Mouse (Mus musculus) retina, embryonic 14.5 days (tissue): ENCODE measurements around the gene Cct4.

ENCODE experiments used
- DNase-seq: peaks from one replicate; pipeline ENCODE4 v3.0.0-alpha.2; 2015; ENCODE audit warnings: low spot score

Gene Cct4

DNA sequence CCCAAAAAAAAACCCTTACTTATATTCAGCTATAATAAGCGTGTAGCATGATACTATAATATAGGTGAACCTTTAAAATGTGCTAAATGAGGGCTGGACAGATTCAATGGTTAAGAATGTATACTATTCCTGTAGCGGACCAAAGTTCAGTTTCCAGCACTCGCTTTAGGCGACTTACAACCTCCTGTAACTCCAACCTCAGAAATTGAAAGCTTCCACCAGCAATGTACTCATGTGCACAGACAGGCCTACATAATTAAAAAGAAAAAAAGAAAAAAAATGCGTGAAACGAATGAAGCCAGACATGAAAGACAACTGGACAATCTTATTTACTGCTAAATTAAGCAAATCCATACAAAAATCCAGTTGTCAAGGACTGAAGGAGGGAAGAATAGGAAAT, 7.5 kb upstream of the Cct4 start:
- DNase-seq = no peak

DNA sequence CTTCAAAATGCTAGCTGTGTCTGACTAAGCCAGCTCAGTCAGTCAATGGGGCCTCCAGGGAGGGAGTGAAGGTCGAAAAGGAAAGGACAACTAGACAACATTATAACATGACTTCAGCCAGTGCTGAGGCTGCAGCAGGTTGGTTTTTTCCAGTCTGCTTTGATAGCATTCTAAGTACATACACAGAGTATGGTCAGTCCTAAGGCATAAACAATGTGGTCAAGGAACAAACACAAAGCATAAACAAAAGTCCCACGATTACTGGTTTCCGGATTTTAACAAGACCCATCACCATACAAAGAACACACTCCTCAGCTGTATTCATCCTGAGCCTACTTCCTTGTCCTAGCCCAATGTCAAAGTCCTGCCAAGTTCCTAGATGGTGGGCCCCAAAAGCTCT, 4.8 kb upstream of the Cct4 start:
- no peak for DNase-seq

- peak; percentile 87 for DNase-seq
Measured at GRCm38 (mm10) chr11:22987357-22987756, 3.0 kb upstream of the Cct4 start.

DNA sequence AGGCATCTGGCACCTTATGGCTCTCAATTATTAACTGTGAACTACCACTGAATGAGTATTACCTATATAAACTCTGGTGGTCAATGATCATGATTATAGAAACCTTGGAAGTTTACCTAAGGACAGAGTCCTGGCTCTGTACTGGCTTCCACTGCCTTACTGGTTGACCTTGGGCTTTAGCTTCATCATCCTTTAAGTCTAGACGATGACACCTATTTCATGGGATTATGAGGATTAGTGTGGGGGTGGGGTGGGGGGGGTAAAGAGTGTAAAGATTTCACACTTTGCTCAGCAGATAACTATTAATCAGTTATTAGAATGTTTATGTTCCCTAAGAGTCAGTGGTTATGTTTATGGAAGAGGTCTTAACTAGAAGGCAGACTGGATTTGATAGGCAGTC, 533 bp upstream of the Cct4 start:
- no peak for DNase-seq

GRCm38 (mm10) chr11:22991218-22991835, 1.0 kb downstream of the Cct4 start:
- DNase-seq = no peak

GRCm38 (mm10) chr11:22994271-22994670, 4.0 kb downstream of the Cct4 start:
- no peak for DNase-seq

DNA sequence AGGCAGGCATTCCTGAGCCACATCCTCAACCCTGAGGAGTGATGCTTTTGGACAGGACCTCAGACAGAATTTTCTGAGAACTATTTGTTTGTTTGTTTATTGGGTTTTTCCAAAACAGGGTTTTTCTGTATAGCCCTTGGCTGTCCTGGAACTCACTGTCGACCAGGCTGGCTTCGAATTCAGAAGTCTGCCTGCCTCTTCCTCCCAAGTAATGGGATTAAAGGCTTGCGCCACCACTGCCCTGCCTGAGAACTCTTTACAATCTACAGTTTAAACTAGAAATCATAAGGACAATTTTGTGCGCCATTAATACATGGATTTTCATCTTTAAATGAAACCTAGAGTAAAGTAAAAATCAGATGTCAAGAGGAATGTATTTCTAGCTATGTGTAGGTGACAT, 5.1 kb downstream of the Cct4 start:
- no peak for DNase-seq

GRCm38 (mm10) chr11:22998308-22998707, 8.0 kb downstream of the Cct4 start:
- no peak for DNase-seq

DNA sequence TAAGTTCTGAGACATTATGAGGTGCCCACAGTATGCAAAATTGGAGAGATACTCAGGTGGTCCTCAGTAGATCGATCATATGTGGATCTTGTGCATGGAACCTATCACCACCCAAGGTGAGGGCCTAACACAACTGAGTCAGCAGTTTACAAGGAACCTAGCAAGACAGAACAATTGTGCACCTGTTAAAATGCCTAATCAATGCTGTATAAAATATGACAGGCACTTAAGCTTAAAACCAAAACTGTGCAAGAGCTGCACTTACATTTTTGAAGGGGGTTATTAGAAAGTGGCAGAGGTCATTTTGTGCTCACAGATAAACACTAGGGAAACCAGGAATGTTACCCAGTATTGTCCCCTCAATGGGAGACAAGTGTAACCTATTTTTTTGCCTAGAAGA, 15.0 kb downstream of the Cct4 start:
- DNase-seq = no peak

DNA sequence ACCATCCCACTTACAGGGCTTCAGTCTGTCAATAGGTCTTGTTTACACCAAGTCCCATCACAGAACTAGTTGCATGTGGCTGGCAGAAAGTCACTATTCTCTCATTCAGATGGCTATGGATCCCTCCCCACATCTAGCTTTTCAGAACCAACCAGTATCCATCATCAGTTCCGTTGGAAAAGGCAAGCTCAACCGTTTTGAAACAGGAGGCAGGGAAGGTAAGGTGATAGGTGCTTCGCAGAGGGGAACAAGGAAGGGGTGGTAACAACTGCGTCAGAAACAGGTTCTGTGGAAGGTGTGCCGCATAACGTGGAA, 16.8 kb downstream of the Cct4 start:
- DNase-seq = peak; percentile 14

GRCm38 (mm10) chr11:23007481-23008180, 17.3 kb downstream of the Cct4 start, which contains the start of gene Fam161a:
Gene Fam161a (plus strand): TSS chr11:23007531.
- DNase-seq = peak; percentile 97

DNA sequence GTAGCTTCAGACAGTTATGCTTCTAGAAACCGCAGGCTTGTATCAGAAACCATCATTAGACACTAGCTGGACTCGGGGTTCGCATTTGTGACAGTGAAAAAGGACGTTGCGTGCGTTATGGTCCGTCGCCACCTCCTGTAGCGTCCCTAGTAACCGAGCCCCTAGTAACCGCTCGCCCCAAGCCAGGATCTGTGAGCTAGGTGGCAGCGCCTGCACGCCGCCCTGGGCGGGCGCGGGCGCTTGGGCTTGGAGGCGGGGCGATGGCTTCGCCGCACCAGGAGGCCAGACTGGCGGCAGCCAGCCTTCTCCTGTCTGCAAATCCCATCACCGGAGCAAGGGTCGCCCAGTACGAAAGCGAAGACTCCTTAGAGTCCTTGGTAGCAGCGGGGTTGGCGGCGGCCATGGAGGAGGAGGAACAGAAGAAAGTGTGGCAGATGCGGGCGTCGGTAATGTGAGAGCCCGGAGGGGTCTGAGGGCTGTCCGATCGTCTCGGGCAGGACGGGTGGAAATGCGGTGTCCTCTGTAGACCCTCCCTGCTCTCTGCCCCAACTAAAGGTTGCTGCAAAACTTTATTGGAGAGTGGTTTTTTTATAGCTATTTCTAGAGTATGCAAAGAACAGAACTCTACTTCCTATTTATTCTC, 18.0 kb downstream of the Cct4 start:
- peak; percentile 95 for DNase-seq

- DNase-seq = no peak
Measured at GRCm38 (mm10) chr11:23008824-23009200, 18.5 kb downstream of the Cct4 start.

DNA sequence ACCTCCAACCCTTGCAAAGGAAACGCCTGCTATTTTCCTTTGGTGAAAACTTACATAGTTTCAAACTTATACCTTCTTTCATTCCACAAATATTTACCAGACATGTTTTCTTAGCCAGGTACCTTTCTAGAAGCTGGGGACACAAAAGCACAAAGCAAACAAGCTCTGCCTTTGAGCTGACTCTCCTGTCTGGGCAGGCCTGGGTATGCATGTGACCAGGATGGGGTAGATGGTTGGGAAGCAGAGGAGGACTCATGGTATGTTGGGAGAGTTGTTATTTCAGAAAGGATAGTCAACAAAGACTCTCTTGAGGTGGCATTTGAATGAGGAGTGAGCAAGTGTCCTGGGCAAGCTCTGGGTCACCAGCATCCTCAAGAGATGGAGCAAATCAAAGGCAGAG, 22.8 kb downstream of the Cct4 start:
- DNase-seq = no peak

DNA sequence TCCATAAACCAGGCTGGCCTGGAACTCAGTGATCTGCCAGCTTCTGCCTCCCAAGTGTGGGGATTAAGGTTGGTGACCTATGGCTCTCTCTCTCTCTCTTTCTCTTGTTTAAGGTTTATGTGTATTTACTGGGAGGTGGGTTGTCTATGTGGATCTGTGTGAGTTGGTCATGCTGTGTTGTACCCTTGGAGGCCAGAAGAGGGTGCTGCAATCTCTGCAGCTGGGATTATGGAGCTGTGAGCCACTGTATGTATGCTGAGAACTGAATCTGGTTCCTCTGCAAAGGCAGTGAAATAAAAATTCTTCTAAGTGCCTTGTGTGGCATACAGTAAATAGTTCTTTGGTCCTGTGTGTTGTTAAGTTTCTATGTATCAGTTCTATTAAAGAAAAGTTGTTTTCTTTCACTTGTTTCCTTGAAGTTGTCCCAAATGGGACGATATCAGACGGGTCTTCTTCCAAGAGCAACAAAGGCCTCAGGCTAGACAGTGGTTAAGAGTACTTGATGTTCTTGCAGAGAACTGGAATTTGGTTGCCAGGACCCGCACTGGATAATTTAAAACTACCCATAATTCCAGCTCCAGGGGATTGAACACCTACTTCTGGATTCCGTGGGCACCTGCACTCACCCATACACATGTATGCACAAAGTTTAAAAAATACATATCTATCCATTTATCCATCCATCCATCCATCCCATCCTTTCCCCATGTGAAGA, 23.4 kb downstream of the Cct4 start:
- DNase-seq = peak; percentile 23

DNA sequence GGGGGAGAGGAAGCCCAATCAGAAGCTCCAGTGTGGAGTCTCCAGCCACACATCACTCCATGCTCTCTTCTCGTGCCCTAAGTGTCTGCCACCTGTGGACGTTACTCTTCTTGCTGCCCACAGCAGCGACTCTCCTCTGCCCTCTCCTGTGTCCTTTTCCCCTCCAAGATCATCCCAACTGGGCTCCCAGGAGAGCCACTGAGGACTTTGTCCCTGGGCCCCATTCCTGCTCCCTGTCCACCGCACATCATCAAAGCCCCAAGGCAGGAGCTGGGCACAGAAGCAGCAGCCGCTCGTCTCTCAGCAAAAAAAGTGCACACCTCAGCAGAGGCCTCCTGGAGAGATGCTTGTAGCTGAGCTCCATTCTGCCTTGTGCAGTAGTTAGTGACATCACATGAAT, 24.7 kb downstream of the Cct4 start:
- DNase-seq = no peak

- no peak for DNase-seq
Measured at GRCm38 (mm10) chr11:23017943-23018342, 27.6 kb downstream of the Cct4 start.

GRCm38 (mm10) chr11:23020116-23020770, 29.9 kb downstream of the Cct4 start:
- DNase-seq = no peak

DNA sequence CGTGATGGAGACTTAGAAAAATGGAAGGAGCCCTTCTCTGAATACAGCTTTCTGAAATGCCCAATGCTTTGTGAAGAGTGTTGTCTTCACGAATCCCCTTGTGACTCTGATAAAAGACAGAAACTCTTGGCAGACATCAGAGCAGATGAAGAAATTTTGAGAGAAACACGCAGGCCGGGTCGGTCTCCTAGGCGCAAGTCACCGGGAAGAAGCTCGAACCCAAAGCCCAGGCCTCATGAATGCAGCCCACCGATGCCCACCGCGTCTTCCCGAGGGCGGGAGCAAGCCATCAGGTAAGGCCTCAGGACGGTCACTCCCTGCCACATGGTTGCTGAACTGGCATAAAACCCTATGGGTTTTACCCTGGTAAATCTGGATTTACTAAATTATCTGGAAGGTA, 30.5 kb downstream of the Cct4 start:
- no peak for DNase-seq

DNA sequence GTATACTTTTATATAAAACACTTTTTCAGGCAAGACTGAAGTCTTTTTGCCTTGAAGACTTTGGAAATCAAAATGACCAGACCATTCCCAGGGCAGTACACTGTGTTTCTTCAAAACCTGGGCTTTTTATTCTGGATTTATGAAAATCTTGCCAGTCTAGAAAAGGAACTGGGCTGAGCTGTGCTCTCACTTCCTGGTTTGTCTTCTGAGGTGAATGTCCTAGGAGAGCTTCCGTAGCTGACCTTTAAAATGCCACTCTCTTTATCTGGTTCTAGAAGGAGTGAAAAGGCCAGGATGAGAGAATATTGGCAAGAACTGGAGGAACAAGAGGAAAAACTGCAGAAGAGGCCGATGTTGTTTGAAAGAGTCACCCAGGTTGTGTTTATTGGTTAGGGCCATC, 32.8 kb downstream of the Cct4 start:
- no peak for DNase-seq

DNA sequence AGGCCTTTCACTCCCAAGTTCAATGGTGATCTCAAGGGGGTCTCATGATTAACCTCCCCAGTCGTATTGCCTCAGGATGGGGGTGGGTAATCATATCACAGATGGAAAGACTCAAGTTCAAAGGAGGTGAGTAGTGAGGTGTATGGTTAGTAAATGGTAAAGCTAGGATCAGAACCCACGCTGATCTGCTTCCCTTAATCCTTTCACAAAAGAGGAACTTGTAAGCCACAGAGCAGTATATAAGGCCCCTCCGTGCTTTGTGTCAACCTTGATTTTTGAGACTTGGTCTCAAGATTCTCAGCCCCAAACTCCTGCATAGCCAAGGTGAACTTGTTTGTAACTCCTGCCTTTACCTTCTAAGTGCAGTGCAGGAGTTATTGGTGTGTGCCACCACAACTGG, 33.9 kb downstream of the Cct4 start:
- no peak for DNase-seq

DNA sequence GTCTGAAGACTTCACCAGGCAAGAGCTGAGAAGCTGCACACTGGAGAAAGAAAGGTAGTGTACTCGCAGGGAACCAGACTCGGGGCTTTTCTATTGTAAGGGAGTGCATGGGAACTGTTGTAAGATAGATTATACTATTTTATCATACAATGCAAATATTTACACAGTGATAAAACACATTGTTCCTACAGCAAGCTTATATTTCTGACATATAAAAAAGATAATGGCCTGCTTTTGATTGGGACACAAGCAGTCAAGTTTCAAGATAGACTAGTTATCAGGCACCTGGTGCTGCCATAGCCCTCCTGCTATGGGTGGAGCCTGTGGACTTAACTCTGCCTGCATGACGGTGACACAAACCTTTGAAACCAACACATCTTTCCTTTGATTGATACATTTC, 38.6 kb downstream of the Cct4 start:
- no peak for DNase-seq

DNA sequence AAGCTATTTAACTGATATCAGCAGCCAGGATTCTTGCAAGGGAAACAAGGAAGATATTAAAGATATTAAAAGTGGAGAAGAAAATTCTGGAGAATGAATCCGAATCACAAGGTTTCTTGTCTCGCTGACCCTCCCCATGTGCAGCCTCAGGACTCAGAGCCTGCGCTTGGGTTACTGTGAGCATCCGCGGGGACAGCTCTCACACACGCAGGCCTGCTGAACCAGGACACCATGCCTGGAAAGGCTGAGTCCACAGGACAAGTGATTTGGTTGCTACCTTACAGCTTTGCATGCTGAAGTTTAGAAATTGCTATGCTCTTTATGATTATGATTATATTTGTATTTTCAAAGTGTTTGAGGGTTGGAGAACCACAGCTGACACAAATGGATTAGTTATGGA, 39.1 kb downstream of the Cct4 start:
- DNase-seq = no peak
